Comparison of ENCODE assay signal across 17 mouse cellular contexts in the genomic region with DNA sequence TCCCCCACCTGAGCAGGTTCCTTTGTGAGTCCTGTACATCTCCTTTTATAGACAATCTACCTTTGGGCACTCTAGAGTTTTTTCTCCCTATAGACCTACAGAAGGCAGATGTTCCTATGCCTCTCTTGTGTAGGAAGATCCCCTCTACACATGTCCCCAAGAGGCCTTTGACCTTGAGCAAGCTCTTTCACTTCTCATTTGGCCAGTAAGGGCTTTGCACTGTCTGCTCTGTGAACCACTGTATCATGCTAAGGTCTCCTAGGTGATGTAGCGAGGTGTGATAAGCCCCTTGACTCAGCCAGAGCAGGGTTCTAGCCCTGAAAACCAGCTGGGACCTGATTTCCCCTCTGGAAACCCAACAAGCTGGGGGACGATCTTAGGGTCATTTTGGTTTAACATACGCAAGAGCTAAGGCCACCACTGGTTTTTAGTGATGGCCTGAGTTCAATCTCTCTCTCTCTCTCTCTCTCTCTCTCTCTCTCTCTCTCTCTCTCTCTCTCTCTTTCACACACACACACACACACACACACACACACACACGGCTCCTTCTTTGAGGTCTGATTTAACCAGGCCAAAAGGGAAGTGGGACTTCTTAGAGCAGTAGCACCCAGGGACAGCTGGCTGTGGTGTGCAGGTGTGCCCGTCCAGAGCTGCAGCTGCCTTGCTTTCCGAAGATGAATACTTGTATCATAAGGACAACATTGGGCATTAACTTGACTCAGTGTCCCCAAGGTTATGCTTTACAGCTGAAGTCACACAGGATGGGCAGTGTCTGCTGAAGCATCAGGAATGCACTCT.
DNase-seq lines count a peak whose midpoint lies in the region; ATAC-seq and TF ChIP-seq lines count a peak whose summit lies in the region.
"Had no signal": no experiment of that assay in that cellular context is flagged by ENCODE, and none has a peak within 500 bp of the region (broad histone marks: within the 10 kb centered on the region; RNA-seq: fewer than 3 reads in every experiment).

No protein-coding gene starts in this region.

- H3K9ac ChIP-seq in heart, embryonic 11.5 days (ENCODE audit: low read depth, low read length): no peak overlapping the region
- no peak overlapping the region for H3K9ac ChIP-seq in liver, adult 2 months (ENCODE audit: low read depth, low read length)
- no peak overlapping the region for H3K9ac ChIP-seq in forebrain, embryonic 14.5 days (ENCODE audit: low read length)
- H3K9ac ChIP-seq: hindbrain, embryonic 13.5 days had no signal

- ATAC-seq in heart, embryonic 11.5 days (replicated peaks; ENCODE audit: insufficient number of reproducible peaks, low FRiP score, low TSS enrichment): no peak
- ATAC-seq in monocyte, adult 5-6 weeks (replicated peaks; ENCODE audit: insufficient number of reproducible peaks, low FRiP score, low TSS enrichment, poor library complexity, severe bottlenecking): 0 out of 2 replicates have a peak, but pooled peaks have one; percentile 7
- ATAC-seq in forebrain, embryonic 14.5 days: no peak
- ATAC-seq: activated CD4-positive, CD25-positive, alpha-beta regulatory T cell, adult 4 months had no signal

- WGBS in heart, embryonic 11.5 days (ENCODE audit: insufficient replicate concordance): 88% methylated on average over 6 of the region's 6 CpGs
- 85% methylated on average over 6 of the region's 6 CpGs for WGBS in liver, adult 2 months
- 88% methylated on average over 6 of the region's 6 CpGs for WGBS in forebrain, embryonic 14.5 days

- H3K79me2 ChIP-seq in liver, adult 2 months (ENCODE audit: control insufficient read depth, insufficient read depth, low read length): peaks cover 6% of the 10 kb centered on the region; the same call in 1 of the 2 replicates

- no peaks in the 10 kb centered on the region for H3K9me3 ChIP-seq in heart, embryonic 11.5 days (replicated peaks; ENCODE audit: control insufficient read depth, low read length)
- no peaks in the 10 kb centered on the region for H3K9me3 ChIP-seq in forebrain, embryonic 14.5 days (replicated peaks; ENCODE audit: control insufficient read depth, low read length)
- H3K9me3 ChIP-seq: hindbrain, embryonic 13.5 days had no signal

- no peak for DNase-seq in heart, postnatal 36 days
- DNase-seq in liver, adult 2 months (ENCODE audit: extremely low read depth, low read depth, low spot score): peak; percentile 29
- DNase-seq in thymus, postnatal 0 days (ENCODE audit: low spot score): peak; percentile 46
- DNase-seq in retina, embryonic 14.5 days (ENCODE audit: low spot score): no peak
- DNase-seq in forebrain, embryonic 14.5 days (ENCODE audit: low spot score): no peak
- no peak for DNase-seq in testis, postnatal 10 days (ENCODE audit: low spot score)
- DNase-seq: cerebellum, adult 2 months; embryo, embryonic 11 days; heart, adult 2 months; kidney, adult 9 months; lung, postnatal 10 days; midbrain, embryonic 14.5 days; right cerebral cortex, adult 18-20 months had no signal

- peaks cover 14% of the 10 kb centered on the region for H3K4me1 ChIP-seq in heart, embryonic 11.5 days (ENCODE audit: control insufficient read depth, insufficient read depth, low read length)
- H3K4me1 ChIP-seq in liver, adult 2 months (ENCODE audit: control insufficient read depth, insufficient read depth, low read length): peaks cover 21% of the 10 kb centered on the region
- H3K4me1 ChIP-seq in forebrain, embryonic 14.5 days (ENCODE audit: control insufficient read depth, insufficient read depth, low read length): no peaks in the 10 kb centered on the region
- H3K4me1 ChIP-seq: hindbrain, embryonic 13.5 days had no signal

- no peak overlapping the region for H3K4me2 ChIP-seq in heart, embryonic 11.5 days
- no peak overlapping the region for H3K4me2 ChIP-seq in forebrain, embryonic 14.5 days (ENCODE audit: low read length)
- H3K4me2 ChIP-seq: hindbrain, embryonic 13.5 days had no signal

- peak overlapping the region; percentile 86; the same call in 1 of the 2 replicates for H3K27ac ChIP-seq in heart, embryonic 11.5 days (ENCODE audit: low read depth, low read length)
- peak overlapping the region; percentile 48; the same call in 1 of the 2 replicates for H3K27ac ChIP-seq in liver, adult 2 months (replicated peaks; ENCODE audit: insufficient read depth, low read depth, low read length)
- no peak overlapping the region for H3K27ac ChIP-seq in forebrain, embryonic 14.5 days (ENCODE audit: low read depth, low read length)
- H3K27ac ChIP-seq: hindbrain, embryonic 13.5 days had no signal

- intact Hi-C loops in heart, postnatal 36 days (cut with DNase I): no loop called here

- H3K27me3 ChIP-seq in heart, embryonic 11.5 days (ENCODE audit: control insufficient read depth, insufficient read depth, low read length): no peaks in the 10 kb centered on the region
- no peaks in the 10 kb centered on the region for H3K27me3 ChIP-seq in liver, adult 2 months (ENCODE audit: control insufficient read depth, insufficient read depth, low read length)
- no peaks in the 10 kb centered on the region for H3K27me3 ChIP-seq in forebrain, embryonic 14.5 days (replicated peaks; ENCODE audit: control insufficient read depth, insufficient read depth, low read length)
- H3K27me3 ChIP-seq: hindbrain, embryonic 13.5 days had no signal

- H3K4me3 ChIP-seq in heart, embryonic 11.5 days (ENCODE audit: low read depth, low read length): no peak overlapping the region
- no peak overlapping the region for H3K4me3 ChIP-seq in liver, adult 2 months (ENCODE audit: insufficient read depth, low read depth, low read length)
- H3K4me3 ChIP-seq in forebrain, embryonic 14.5 days (ENCODE audit: low read depth, low read length): no peak overlapping the region
- H3K4me3 ChIP-seq: heart, adult 2 months; hindbrain, embryonic 13.5 days had no signal

- no peaks in the 10 kb centered on the region for H3K36me3 ChIP-seq in heart, embryonic 11.5 days (ENCODE audit: control insufficient read depth, insufficient read depth, low read length)
- no peaks in the 10 kb centered on the region for H3K36me3 ChIP-seq in liver, adult 2 months (ENCODE audit: control insufficient read depth, insufficient read depth, low read length)
- no peaks in the 10 kb centered on the region for H3K36me3 ChIP-seq in forebrain, embryonic 14.5 days (ENCODE audit: control insufficient read depth, insufficient read depth, low read length)
- H3K36me3 ChIP-seq: hindbrain, embryonic 13.5 days had no signal

- no peak for TF ChIP-seq CTCF in liver, adult 2 months (IDR thresholded peaks at IDR 0.05; ENCODE audit: low read depth, low read length)

- no peak for TF ChIP-seq POLR2A in liver, adult 2 months (IDR thresholded peaks at IDR 0.05; ENCODE audit: extremely low read depth, insufficient read depth, low read length)

Comparison
In these comparisons a context has a peak if more than half of its experiments do, and no peak if none do; other contexts are left out.
1. DNase-seq: peak in liver, adult 2 months (single experiment) and thymus, postnatal 0 days (single experiment); none in heart, postnatal 36 days (0 of 2), retina, embryonic 14.5 days (single experiment), forebrain, embryonic 14.5 days (single experiment) and testis, postnatal 10 days (single experiment).